Mouse (Mus musculus) embryo, embryonic 10.5 days (tissue): ENCODE results near the gene Efna2.

ENCODE experiments used
- DNase-seq: peaks from one replicate; pipeline ENCODE4 v3.0.0-alpha.2; 2015; ENCODE audit warnings: low spot score

Efna2 gene

DNA sequence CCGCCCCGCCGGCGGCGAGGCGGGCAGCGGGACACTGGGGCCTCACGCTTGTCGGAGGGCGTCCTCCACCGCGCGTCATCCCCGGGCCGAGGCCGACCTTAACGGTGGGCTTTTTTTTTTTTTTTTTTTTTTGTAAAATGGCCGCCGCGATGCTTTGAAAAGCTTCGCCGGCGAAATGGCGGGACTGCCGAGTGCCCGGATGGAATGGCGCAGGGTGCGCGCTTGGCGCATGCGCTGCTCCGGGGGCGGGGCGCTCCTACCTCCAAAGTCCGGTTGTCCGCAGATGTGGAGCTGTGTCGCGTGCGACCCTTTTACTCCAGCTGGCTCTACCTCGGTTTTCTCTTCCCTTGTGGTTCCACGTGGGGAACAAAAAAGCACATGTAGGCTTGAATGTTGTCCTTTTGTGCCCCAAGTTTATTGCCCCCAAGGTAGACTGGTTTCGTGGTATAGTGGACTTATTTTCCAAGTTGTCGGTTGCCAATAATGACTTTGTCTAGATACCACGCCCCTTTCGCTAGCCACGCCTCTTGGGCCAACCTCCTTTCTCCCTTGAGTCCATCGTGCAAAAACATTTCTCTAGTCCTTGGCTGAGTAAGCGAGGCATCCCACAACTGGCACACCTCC, 11.1 kb upstream of the Efna2 start:
- DNase-seq, result peak; percentile 95

DNA sequence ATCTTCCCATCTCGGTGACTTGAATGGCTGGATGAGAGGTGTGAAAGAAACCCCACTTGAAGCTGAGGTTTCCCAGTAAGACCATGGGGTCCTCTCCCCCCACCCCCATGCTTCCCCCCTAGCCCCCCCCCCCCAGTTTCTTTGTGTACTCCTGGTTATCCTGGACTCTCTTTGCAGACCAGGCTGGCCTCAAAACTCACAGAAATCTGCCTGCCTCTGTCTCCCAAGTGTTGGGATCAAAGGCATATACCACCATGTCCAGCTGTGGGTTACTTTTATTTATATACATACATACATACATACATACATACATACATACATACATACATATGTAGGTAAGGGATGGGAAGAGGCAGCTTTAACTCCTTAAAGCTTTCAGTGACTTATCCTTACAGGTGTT, 10.2 kb upstream of the Efna2 start:
- no peak for DNase-seq

DNA sequence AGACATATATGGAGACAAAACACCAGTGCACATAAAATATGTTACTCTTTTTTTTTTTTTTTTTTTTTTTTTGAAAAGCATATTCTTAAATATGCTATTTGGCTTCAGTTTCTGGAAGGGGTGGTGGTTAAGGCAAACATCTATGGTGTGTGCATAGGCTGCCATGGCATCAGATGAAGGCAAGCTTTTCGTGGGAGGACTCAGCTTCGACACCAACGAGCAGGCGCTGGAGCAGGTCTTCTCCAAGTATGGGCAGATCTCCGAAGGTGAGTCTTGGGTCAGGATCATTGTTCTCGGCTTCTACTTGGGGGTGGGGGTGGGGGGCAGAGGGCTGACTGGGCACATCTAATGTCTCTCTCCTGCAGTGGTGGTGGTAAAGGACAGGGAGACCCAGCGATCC, 9.6 kb upstream of the Efna2 start:
- DNase-seq, result no peak

GRCm38 (mm10) chr10:80170052-80170451, 9.2 kb upstream of the Efna2 start:
- DNase-seq, result no peak

DNA sequence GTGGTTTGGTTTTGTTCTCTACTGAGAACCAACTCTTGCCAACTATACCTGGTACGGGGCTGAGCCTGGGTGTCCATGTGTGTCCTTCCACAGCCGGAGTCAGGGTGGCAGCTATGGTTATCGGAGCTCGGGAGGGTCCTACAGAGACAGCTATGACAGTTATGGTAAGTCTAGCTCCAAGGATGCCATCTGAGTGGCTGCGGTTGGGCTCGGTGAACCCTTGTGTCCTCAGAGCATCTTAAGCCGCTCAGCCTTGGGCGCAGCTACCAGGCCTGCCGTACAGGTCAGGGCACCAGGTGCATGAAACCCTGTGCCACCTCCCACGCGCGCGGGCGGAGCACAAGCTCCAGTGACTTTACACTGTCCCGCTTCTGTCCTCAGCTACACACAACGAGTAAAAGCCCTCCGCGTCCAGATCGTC, 8.7 kb upstream of the Efna2 start:
- no peak for DNase-seq

DNA sequence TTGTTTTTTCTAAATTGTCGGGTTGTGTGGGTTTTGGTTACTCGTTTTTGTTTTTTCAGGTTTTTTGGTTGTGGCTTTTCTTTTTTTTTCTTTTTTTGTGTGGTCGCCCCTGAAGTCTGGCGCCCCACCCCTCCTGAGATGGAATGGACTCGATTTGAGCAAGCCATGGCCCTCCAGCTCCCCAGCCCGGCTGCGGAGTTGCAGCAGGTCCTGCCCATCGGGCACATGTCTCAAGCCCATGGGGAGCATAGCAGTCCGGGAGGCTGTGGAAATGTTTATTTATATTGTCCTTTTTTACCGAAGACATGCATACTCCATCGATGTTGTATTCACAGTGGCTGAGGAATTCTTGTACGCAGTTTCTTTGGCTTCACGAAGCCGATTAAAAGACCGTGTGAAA, 8.0 kb upstream of the Efna2 start:
- DNase-seq, result no peak

- DNase-seq, result no peak
These were observed 7.3 kb upstream of the Efna2 start for GRCm38 (mm10) chr10:80171760-80172526.

- DNase-seq, result peak; percentile 95
These were observed 6.6 kb upstream of the Efna2 start, which contains the start of gene 1600002K03Rik for GRCm38 (mm10) chr10:80172527-80173292. Gene 1600002K03Rik (plus strand): TSS chr10:80172944.

GRCm38 (mm10) chr10:80173358-80173757, 5.9 kb upstream of the Efna2 start:
- DNase-seq, result no peak

DNA sequence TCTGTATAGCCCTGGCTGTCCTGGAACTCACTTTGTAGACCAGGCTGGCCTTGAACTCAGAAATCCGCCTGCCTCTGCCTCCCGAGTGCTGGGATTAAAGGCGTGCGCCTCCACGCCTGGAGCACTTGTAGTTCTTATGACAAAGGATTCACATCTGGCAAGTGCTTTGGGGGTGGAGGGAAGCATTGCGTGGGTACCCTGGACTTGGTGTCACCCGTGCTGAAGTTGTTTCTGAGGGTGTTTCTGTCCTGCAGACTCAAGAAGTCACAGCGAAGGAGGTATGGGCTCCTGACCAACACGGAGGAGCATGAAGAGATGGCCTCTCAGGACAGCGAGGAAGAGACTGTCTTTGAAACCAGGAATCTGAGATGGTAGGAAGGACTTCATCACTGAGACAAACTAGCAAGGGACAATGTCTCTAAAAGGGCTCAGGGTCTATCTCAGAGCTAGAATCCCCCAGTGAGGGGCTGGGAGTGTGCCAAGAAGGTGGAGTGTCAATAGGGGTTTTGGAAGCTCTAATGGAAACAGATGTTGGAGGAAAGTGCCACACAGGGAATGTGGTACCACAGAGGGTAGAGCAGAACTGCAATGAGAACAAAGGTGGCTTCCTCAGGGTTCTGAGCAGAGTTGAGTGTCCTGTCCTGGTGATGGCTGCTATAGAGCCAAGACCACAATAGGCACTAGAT, 5.2 kb upstream of the Efna2 start:
- no peak for DNase-seq

DNA sequence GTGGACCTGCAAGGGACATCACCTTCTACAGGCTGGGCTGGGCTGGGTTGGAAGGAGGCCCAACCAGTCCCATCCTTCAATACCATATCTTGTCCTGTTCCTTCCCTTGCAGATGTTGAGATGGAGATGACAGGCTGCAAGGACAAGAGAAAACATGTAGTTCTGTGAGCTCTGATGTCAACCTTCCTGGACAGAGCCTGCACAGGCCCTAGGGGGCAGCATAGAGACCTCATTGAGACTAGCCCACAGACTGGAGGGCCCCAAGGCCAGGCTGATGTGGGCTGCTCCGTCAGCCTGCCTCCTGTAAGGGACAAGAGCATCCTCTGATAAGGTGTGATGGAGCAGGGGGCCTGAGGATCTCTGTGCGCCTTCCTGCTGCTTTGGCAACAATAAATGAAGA, 4.6 kb upstream of the Efna2 start:
- DNase-seq, result peak; percentile 78

DNA sequence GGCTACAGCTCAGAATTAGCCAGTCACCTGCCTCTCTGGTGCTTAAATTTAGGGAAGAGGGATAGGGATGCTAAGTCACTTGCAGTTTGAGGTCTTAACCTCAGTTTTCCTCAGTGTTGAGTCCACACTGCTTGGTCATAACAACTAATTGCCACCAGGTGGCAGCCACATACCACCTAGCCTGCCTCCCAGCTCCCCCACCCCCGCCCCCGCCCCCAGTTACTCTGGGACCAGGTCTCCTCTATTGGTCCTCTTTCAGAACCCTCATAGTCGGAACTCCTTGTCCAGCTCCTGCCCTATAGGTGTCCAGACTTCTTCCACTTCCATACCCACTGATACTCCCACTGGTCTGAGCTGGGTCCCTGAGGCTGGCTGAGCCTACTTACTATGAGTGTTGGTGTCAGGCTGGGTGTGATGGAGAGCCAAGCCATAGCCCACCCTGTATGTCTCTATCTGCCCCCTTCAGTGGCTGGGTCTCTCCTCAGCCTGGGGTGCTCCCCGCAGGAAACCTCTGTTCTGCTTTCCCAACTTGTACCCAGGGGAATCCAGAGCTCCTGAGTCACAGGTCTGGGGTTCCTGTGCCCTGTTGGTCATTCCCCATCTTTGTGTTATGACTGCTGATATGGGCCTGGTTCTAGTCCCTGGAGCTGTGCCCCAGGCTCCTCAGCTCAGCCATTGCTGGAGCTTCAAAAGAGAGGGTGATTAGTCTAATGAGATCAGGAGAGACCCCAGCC, 3.6 kb upstream of the Efna2 start:
- peak; percentile 77 for DNase-seq

- DNase-seq, result no peak
These were observed 2.9 kb upstream of the Efna2 start for GRCm38 (mm10) chr10:80176270-80176834.

DNA sequence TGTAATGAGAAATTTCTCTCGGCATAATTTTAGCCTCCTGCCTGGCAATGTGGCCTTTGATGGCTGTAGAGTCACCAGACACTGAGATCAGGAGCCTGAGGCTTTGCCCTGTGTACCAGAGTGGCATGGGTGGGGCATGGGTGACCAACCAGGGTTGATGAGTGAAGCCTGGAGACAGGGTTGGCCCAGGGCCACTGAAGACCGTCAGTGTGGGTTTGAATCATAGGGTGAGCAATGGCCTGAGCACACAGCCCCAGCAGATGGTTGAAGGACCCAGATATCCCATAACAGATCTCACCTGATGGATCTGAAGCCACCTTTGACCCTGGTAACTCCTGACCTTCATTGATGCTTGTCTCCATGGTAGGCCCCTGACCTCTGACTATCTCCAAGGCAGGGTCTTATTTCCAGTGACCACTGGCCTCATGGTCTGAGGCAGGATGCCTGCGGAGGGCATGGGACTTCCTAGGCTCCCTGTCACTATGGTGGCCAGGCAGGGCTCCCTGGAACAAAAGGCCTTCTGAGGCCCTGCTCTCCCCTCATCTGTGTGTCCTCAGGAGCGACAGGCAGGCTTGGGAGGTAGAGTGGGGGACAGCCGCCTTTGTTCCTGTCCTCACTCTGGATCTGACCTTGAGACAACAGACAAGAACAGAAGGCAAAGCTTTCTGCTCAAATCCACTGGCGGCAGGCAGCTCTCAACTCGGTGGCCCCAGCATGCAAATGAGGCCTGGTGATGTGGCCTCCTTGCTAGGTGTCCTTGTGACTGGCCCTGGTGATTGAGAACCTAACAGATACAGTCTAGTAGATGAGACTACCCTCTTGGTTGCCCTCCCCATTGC, 1.6 kb upstream of the Efna2 start:
- DNase-seq, result no peak

DNA sequence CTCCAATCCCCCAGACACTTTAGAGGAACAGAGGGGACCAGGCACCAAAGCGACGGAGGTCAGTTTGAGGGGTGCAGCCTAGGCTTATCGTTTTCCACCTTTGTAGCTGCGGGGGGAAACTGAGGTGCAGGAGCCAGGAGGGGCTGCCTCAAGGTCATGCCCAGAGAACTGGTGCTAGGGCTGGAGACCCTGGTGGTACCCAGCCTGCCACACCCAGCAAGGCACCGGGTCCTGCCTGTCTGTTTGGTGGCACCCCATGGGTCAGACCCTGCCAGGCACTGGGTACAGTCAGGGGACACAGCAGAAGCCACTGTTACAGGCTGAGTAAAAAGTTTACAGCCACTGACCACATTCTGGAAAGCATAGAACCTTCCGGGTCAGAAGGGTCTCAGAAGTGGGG, 1.0 kb downstream of the Efna2 start:
- no peak for DNase-seq

DNA sequence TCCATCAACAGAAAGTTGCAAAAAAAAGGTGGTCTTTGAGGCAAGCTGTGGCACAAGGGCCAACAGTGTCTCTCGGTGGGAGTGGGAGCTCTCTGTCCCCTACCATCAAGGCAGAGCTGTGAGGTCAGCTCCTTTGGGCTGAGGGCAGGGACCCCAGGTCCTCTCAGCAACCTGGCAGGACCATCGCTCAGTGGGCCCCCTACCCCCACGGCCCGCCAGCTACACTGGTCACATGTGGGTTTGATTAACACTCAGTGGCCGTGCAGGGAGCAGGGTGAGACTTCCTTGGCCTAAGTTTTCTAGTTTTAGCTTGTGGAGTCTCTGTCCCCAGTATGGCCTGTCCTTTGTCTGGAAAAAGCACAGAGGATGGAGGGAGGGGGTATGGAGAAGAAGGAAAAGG, 1.5 kb downstream of the Efna2 start:
- DNase-seq, result no peak

- DNase-seq, result no peak
These were observed 3.3 kb downstream of the Efna2 start for GRCm38 (mm10) chr10:80182547-80182946.

DNA sequence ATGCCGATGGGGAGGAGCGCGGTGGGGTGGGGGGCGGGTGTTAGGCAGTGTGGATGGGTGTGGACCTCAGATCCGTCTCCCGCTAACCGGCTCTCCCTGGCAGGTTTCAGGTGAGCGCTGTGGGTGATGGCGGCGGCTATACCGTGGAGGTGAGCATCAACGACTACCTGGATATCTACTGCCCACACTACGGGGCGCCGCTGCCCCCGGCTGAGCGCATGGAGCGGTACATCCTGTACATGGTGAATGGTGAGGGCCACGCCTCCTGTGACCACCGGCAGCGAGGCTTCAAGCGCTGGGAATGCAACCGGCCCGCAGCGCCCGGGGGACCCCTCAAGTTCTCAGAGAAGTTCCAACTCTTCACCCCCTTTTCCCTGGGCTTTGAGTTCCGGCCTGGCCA, 7.4 kb downstream of the Efna2 start:
- no peak for DNase-seq

DNA sequence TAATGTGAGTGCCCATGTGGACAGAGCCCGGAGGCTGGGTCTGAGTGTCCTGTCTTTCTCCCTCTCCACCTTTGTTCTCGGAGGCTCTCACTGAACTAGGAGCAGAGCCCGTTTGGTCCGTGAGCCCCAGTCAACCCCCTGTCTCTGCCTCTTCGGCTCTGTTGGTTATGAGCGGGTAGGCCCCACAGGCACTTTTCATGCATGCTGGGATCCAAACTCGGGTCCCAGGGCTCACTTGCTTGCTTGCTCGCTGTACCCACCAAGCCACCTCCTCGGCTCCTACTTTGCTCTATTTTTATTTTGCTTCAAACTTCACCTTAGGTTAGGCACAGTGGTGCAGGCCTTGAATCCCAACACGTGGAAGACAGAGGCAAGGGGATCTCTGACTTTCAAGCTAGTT, 8.5 kb downstream of the Efna2 start:
- no peak for DNase-seq

DNA sequence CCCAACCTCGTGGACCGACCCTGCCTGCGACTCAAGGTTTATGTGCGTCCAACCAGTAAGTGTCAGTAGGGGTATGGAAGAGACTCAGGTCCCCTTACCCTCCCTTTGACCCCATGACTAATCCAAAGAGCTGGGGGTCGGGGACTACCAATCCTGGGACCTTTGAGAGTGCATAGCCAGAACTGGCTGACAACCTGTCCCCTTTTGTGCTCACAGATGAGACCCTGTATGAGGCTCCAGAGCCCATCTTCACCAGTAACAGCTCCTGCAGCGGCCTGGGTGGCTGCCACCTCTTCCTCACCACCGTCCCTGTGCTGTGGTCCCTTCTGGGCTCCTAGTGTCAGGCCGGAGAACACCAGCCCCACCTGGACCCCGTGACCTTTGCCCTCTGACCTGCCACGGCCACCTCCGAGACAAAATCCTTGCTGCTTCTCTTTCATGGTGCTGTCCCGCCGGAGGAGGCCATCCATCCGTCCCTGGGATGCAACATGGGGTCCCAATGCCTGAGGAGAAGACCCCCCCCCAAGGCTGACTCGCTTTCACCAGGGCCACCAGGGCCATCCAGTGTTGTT, 9.3 kb downstream of the Efna2 start:
- DNase-seq, result no peak
